Mouse (Mus musculus): Measurements from ENCODE around the gene Atxn1.

DNA sequence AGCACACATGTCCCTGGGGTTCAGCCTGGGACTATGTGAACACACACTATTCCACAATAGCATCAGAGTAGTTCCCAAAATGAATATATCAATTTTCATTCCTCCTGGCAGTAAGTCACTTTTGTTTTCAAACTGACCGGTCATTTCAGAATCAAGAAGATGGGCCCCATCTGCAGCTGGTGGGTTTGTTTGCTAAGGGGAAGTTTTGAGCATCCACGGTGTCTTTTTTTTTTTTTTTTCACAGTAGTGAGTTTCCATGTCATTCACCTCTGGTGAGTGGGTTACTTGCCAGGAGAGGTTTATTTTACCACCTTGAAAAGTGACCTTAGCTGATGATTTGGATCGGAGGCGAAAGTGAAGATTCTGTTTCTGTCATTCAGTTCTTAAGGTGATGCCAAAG, 166.6 kb downstream of the Atxn1 start:
- TF ChIP-seq REST (IDR thresholded peaks at IDR 0.05; ENCODE audit: insufficient read depth, insufficient read length), result no peak
- TF ChIP-seq POLR2A (IDR thresholded peaks at IDR 0.05; ENCODE audit: insufficient read length, low read depth), result no peak
- no peak for TF ChIP-seq MAX (IDR thresholded peaks at IDR 0.05; ENCODE audit: low read depth)
- TF ChIP-seq CEBPB (IDR thresholded peaks at IDR 0.05; ENCODE audit: insufficient read depth, poor library complexity, severe bottlenecking), result no peak
- TF ChIP-seq USF1 (IDR thresholded peaks at IDR 0.05; ENCODE audit: low read depth), result no peak
- TF ChIP-seq E2F4 (IDR thresholded peaks at IDR 0.05; ENCODE audit: insufficient read depth), result no peak
- TF ChIP-seq TCF12 (IDR thresholded peaks at IDR 0.05; ENCODE audit: insufficient read depth, poor library complexity, severe bottlenecking), result no peak
- no peak for TF ChIP-seq MYOD1 (IDR thresholded peaks at IDR 0.05; ENCODE audit: control insufficient read depth in 1 of 3, insufficient read length in 2 of 3, low read depth in 2 of 3)
- no peak for TF ChIP-seq POLR2AphosphoS2 (IDR thresholded peaks at IDR 0.05; ENCODE audit: insufficient read length, low read depth)
- no peak for TF ChIP-seq TCF3 (IDR thresholded peaks at IDR 0.05; ENCODE audit: insufficient read length, low read depth)
- TF ChIP-seq MYOG (IDR thresholded peaks at IDR 0.05; ENCODE audit: control insufficient read depth in 1 of 3, insufficient read depth in 1 of 3, insufficient read length in 2 of 3, low read depth in 2 of 3), result no peak

Data from myocyte (in vitro differentiated cells).